Mouse (Mus musculus): Measurements from ENCODE around the gene Myh15.

GRCm38 (mm10) chr16:49175729-49176395 is 118.6 kb downstream of the Myh15 start:
- TF ChIP-seq CTCF (IDR thresholded peaks at IDR 0.05; ENCODE audit: low read depth, low read length): no peak
- TF ChIP-seq POLR2A (IDR thresholded peaks at IDR 0.05; ENCODE audit: extremely low read depth, insufficient read depth, low read length): no peak

All from liver, adult 2 months (tissue).